Mouse (Mus musculus): ENCODE measurements around the gene Acat2.
"Not testable (repeated sequence)": the region's sequence is repeated elsewhere in the genome, so short reads cannot be mapped to it uniquely, and the experiment has no call there.

Acat2 gene

DNA sequence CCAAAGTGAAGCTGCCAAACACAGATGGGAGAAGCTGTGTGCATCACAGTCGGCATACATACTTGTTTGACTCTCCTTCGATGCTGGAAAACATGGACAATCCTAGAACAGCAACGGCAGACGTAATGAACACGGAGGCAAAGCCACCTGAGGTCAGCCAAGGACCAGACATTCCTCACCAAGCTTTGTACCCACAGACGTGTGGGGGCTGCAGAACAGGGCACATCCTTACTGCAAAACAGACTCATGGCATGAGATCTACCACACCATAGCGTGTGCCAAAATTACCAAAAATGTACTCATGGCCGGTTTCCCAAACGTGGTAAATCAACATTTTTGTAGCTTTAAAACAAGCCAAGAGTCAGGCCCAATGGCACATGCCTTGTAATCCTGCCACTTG is 54.1 kb downstream of the Acat2 start:
- no peak for DNase-seq (ENCODE audit: low spot score in 2 of 2)

DNA sequence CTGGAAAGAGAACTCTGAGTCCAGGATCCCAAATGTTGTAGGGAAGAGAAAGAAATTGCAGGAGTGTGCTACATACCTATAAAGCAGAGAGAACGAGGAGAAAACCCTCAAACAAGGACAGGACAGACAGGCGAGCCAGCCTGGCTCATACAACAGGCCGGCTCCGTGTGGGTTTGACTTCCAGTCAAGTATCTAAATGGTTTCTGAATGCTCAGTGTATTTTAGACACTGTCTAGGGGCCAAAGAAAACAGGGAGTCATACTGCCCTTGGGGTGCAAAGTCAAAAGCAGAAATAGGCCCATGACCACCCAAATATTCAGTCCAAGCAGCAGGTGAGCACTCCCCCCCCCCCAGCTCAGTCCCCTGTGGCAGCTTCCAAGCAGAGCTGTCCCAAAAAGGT is 54.7 kb downstream of the Acat2 start:
- no peak for DNase-seq (ENCODE audit: low spot score in 2 of 2)

DNA sequence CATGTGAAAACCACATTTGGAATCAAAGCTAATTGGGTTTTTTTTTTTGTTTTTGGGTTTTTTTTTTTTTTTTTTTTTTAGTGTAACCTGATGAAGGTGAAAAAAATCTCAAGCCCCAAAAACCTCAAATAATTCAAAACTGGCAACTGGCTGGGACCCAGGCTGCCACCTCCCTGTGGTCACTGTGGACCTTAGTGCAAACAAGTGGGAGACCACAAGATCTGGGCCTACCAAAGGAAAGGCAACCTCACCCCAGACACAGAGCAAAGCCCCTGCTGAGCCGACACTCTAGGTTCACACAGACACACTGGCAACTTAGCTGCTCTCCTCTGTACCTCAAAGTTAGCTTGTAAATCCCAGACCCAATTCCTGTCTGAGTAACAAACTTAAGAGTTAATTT is 56.2 kb downstream of the Acat2 start:
- DNase-seq (ENCODE audit: low spot score in 2 of 2) = peak in 1 of 2 experiments; percentile 4

DNA sequence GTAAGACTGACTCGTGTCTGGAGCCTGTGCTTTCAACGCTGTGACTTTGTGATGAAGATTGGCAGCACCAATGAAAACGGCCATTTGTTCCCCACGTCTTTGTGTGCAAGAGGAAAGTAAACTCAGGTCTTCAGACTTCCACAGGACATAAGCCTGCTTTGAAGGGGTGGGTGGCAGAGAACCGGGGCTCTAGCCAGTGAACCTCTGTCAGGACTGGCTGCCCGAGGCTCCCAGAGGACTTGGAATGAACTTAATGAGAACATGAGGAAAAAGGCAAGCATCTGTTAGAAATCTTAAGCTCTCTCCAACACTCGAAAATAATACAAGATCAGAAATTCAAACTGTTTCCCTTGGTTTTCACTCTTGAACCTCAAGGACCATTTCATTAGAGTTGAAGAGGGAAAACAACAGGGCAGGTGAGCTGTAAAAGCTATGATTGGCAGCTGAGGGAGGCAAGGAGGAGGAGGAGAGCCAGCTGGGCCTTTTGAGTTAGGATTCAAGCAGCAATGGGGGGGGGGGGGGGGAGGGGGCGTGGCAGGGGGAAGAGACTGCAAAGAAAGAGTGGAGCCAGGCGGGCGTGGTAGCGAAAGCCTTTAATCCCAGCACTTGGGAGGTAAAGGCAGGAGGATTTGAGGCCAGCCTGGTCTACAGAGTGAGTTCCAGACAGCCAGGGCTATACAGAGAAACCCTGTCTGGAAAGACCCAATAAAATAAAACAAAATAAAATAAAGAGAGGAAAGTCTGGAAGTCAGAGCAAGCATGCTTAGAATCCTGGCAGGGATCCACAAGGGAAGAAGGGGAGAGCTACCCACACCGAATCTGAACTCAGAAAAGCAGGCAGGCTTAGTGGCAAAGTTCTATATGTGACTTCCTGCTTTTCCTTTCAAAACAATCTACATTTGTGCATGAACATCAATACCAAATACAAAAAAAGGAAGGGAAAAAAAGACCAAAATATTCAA is 56.9 kb downstream of the Acat2 start:
- no peak for DNase-seq (ENCODE audit: low spot score in 2 of 2)

DNA sequence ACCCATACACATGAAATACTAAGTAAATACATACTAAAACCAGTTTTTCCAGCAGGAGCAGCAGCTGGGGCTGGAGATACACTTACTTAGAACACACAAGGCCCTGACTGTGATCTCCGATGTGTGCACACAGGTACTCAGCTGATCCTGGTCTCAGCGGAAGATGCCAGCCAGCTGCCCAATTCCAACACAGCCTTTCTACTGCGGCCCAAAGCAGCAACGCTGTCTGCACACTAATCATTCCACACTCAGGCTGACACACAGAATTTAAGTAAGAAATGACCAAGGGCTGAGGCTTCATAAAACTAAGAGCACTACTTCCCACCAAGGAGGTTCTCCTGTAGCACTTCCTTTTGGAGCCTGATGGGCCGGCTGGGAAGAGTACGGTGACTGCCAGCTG is 58.3 kb downstream of the Acat2 start:
- no peak for DNase-seq (ENCODE audit: low spot score in 2 of 2)

DNA sequence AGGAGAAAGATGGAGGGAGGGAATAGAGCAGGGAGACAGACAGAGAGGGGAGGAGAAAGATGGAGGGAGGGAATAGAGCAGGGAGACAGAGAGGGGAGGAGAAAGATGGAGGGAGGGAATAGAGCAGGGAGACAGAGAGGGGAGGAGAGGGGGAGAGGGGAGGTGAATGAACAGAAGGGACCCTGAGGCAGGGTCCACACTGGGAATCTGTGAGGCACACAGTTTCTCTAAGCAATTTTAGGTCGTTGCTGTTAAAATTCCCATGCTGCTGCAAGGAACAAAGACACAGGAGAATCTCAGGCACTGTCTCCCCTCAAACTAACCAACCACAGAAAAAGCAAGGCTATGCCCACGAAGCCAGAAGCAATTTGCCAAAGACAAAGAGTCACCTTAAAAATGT is 61.9 kb downstream of the Acat2 start:
- not testable (repeated sequence) for DNase-seq (ENCODE audit: low spot score in 2 of 2)

DNA sequence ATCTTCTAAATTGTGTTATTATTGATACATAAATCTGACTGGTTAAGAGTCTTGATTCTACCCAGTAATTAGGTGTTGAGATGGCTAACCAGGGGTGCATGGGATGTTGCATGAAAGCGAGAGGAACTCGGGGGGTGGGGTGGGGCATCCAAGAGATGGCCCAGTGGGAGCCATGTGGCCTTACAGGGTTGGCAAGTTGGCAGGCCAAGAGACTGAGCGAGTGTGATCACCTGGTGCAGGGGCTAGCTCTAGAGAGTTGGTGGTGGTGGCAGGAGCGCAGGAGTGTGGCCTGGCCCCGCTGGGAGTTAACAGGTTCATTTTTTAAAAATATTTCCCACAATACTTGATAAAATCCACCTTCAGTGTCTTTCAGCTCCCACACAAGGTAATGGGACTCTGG is 62.9 kb downstream of the Acat2 start:
- DNase-seq (ENCODE audit: low spot score in 2 of 2) = no peak

Data from natural killer cell, adult 2 months (primary cell).